Mouse (Mus musculus) right cerebral cortex, adult 18-20 months (tissue): ENCODE measurements at regions not wholly inside any gene's neighbourhood (a gene's known extent, or its start where the extent isn't known, plus 50 kb on each side); places are given as distances from the start of the nearest gene placed in this dataset.
"Not testable (repeated sequence)": the region's sequence is repeated elsewhere in the genome, so short reads cannot be mapped to it uniquely, and the experiment has no call there.

Experiments used
- DNase-seq: peaks from one replicate; pipeline ENCODE4 v3.0.0; 2022; ENCODE audit warnings: mixed read lengths

DNA sequence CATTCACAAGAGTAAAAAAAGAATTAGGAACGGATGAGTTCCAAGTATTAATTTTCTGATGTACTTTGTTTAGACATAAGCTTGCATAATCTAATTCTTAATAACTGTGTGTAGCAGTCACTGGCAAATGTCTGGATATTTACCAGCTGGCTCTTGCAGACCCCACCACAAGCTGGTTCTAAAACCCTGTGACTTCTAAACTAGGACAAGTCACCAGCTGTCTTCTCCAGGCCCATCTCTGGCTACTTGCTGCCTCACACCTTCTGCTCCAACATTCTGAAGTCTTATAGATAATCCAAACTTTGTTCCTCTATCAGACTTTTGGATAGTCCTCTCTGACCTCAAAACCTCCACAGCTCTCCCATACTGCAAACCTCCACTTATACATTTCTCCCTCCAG, 189.9 kb upstream of the Rhobtb1 start:
- DNase-seq = no peak

DNA sequence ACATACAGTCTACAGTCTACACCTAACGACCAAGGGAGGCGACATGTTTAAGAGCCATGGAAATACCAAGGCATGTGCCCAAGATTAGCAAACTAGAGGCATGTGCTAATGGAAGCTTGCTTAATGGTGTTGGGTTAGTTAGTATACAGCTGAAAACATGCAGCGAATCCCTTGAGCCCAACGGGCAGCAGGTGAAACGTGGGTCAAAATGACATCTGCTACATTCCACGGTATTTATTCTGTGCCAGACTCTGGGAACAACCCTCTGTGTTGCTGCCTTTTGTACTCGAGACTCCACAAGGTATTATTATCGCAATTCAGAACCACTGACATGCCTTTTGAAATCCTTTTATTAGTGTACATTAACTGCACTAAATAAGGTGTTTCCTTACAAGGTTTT, 188.1 kb upstream of the Rhobtb1 start:
- no peak for DNase-seq

DNA sequence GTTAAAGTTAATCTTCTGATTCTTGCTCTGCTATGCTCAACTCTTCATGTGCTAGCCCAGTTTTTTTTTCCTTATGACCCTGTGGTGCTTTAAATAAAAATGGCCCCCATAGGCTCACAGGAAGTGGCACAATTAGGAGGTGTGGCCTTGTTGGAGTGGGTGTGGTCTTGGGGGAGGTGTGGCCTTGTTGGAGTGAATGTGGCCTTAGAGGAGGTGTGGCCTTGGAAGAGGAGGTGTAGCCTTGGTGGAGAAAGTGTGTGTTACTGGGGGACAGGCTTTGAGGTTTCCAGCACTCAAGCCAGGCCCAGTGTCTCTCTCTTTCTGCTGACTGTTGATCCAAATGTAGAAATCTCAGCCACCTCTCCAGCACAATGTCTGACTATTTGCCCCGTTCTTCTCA, 186.0 kb upstream of the Rhobtb1 start:
- no peak for DNase-seq

DNA sequence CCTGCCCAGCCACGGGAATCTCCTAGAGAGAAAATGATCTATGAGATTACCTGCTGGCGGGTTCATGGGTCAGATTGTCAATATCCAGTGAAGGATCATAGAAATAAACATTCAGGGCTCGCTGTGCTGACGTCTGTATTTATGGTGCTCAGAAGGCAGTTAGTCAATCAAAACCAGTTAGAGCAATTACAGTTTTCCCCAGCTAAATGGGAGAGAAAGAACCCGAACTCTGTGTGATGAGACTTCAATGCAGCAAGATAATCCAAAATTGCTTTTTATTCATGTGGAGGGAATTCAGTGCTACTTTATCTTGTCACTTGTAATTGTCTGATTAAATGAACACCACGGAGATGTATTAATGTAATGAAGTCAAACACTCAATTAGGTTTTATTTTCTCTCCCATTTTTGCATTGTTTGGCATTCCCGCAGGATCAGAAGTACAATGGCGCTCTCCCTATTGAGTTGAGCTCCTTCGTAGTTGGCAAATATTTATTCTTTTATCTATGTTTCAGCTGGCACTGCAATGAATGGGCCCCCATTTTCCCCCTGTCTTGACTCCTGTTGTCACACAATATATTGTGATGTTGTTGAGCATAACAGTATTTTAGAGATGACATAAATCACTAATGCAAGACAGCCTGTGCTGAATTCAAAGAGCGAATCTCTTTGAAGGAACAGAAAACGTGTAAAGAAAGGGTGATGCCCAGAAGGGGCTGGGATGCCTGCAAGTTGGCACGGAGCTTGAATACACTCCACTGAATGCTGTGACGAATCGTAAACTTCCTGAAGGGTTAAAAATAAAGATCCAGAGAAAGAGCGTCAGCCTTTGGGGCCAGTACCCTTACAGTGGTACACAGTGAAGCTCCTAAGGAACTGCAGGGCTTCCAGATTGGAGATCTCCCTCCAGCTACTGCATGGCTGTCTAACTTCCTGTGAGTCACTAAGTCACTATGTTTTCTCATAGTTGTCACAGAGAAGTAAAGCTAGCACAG, 183.0 kb upstream of the Rhobtb1 start:
- DNase-seq = no peak

DNA sequence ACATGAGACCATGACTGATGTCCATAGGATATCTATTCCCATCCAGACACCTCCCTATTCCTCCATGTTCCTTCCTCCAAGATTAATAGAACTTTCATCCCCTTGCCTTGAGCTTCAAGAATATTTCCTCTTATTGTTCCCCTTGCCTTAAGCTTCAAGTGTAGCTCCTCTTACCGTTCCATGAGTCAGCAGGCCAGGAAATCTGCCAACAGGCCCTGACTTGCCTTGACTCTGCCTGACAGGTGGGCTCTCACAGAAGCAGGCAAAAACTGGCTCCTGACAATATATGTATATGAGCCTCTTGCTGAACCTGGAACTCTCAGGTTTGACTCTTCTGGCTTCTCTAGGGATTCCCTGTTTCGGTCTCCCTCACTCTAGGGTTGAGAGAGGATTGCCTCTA, 180.7 kb upstream of the Rhobtb1 start:
- no peak for DNase-seq

DNA sequence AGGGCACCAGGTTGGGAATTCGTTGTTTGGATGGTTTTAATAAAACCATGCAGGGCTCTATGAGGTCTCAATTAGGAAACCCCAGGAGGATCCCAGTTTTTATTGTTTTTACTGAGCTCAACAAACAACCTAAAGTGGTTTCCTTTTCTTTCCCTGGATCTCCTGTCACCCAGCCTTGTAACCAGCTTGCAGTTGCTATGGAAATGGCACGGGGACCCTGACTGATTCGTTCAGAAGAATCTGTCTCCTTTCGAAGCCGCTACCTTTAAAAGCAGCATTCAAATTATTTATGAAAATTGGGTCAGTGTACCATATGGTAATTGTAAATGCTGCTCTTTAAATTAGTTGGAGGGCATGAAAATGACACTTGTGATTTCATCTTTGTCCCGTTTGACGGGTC, 176.5 kb upstream of the Rhobtb1 start:
- DNase-seq = no peak

DNA sequence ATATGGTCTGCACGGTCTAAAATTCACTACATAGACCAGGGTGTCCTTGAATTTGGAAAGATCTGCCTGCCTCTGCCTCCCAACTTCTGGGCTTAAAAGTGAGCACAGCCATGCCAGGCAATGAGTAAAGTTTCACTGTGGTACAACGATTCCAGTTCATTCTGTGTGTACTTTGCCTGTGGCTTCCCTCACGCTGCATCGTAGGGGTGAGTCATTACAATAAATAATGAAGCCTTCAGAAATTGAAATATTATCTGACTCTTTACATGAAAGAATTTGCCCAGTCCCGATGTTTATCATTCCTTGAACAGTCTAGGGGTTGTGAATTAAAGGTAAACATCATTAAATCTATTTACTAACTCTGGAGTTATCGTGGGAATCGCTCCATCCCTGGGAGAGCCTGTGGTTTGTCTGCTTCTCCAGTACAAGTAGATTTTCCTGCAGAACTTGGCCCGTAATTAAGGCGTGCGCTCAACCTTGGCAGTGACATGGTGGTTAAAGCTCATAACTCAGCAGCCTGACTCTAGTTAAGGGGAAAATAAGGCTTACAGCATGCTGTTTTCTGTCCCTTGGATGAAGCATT, 174.7 kb upstream of the Rhobtb1 start:
- DNase-seq = no peak

DNA sequence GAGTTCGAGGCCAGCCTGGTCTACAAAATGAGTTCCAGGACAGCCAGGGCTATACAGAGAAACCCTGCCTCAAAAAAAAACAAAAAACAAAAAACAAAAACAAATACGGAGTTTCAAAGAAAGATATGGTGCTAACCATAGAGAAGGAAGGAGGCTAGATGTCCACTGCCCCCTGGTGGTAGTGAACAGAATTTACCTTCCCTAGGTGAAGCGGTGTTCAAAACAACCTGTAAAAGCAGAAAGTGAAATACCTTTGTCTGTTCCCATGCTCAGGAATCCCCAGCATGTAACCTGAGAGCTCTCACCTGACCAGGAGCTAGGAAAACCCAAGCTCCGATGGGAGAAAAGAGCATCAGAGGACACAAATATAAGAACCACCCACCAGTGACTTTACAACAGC, 173.1 kb upstream of the Rhobtb1 start:
- DNase-seq = no peak

DNA sequence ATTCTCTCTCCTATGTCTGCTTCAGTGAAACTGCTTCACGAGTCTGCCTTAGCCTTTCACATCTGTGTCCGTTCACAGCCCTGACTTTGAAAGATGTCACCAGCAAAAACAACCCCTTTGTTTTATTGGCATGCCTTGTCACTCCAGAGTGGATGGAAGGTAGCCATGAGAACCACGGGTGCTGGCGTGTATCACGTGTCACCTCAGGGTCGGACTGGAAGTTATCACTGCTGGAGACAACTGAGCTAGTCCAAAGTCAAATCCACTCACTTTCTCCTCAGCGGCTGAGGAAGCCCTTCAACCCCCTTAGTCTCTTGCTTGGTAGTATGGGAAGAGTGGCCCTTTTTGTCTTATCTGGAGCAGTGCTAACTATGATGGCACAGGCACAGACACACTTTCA, 171.3 kb upstream of the Rhobtb1 start:
- no peak for DNase-seq

DNA sequence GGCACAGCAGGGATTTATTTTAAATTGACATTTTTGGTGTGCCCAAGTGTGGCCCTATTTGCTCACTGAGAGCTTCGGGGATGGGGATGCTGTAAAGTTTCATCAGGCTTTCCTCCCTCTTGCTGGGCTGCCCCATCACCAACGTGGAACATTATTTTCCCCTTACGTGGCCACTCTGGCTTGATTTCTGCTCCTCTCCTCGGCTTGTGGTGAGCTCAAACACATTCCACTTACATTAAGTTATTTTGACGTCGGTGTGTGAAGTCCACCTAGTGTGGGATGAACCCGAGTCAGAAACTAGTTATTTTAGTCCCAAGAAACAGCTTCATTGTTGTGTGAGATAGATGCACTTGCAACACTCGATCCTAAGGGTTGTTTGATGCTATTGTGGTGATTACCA, 168.9 kb upstream of the Rhobtb1 start:
- no peak for DNase-seq

DNA sequence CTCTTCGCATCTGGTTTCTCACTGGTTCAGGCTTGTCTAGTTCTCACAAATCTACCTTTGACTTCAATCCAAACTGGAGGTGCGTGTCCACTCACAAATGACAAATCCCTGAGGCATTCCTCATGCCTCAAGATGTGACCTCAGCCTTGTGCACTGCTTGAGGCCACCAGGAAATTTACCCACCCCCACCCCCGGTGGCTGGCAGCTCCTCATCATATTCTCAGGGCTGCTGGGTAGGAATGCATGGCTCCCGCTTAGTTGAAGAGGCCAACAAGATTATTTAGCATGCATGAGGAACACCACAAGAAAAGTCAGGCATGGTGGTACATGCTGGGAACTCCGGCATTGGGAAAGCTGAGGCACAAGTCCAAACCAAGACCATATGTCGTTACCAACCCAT, 160.7 kb upstream of the Rhobtb1 start:
- DNase-seq = no peak

DNA sequence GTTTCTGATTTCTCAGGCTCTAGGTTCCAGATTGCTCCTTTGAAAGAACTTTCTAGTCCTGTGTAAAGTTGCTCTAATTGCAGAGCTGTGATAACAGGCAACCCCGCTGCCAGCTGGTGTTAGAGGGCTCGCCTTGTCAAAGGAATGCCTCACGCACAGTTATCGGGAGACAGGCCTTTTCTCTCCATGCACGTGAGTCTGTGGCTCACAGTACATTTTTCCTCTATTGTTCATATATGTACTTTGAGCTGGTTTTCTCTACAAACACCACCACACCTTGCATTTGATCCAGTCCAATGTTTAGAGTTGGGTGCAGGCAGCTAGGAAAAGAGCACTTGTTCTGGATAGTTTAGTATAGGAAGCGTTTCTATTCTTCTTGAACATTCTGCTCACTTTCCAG, 151.6 kb upstream of the Rhobtb1 start:
- DNase-seq = no peak

DNA sequence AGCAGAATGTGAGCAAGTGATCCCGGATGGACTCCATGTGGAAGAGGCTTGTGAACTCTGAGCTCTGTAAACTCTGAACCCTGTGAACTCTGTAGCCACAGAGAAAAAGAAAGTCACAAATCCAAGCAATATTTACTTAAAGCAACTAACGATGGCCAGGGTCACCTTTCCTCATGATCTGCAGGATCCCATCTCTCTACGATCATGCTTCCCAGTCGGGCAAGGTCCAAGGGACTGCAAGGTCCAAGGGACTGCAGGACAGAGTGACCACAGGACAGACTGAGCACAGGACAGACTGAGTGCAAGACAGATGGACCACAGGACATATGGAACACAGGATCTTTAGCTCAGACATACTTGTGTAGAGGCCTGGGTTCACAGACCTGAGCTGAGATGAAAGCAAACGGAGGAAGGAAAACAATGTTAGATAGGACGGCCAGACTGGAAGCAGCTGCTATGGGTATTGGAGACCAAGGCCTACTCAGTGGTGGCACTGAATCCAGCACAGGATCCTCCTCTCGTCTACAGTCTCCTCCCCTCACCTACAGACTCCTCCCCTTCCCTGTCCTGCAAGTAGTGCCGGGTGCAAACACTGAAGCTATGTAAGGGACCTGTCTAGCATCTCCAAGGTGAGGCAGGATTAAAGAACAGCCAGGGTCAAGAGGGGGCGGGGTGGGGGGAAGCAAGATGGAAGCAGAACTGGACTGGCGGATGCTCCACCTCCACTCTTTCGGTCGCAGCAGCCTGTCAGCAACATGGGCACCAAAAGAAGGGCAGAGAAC, 149.4 kb upstream of the Rhobtb1 start:
- DNase-seq = no peak

DNA sequence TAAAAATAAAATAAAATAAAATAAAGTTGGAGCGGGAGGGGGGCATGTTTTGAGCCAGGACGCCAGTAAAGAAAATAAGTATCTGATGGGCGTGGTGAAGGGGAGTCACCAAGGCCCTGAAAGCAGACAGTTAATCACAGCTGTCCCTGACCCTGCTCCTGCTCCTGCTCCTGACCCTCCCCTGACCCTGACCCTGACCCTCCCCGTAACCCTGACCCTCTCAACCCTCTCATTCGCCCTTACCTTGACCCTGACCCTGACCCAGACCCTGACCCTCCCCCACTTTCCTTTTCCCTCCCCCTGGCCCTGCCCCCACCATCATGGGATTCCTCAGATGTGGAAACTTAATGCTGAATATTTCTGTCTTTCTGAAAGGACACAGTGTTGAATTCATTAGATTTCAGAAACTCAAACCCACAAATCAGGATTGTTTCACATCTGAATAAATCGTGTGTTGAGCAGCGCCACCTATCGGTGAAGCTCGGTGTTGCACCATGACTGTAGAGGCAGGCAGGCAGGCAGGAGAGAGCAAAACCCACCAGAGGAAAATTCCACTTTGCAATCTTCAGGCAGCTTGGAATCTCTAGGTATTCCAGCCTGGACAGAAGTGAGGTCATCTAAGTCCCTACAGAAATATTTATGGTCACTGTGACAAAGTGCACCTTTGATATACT, 145.9 kb upstream of the Rhobtb1 start:
- peak; percentile 69 for DNase-seq

DNA sequence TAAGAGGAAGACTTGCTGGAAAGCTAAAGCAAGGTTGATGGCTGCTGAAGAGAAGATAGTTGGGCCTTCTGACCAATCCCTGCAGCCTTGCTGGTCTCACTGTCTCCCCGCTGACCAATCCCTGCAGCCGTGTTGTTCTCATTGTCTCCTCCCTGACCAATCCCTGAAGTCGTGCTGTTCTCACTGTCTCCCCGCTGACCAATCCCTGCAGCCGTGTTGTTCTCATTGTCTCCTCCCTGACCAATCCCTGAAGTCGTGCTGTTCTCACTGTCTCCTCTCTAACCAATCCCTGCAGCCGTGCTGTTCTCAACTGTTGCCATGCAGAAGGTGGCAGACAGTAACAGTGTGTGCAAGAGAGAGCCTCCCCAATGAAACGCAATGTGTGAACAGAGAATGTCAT, 142.6 kb upstream of the Rhobtb1 start:
- DNase-seq = not testable (repeated sequence)

DNA sequence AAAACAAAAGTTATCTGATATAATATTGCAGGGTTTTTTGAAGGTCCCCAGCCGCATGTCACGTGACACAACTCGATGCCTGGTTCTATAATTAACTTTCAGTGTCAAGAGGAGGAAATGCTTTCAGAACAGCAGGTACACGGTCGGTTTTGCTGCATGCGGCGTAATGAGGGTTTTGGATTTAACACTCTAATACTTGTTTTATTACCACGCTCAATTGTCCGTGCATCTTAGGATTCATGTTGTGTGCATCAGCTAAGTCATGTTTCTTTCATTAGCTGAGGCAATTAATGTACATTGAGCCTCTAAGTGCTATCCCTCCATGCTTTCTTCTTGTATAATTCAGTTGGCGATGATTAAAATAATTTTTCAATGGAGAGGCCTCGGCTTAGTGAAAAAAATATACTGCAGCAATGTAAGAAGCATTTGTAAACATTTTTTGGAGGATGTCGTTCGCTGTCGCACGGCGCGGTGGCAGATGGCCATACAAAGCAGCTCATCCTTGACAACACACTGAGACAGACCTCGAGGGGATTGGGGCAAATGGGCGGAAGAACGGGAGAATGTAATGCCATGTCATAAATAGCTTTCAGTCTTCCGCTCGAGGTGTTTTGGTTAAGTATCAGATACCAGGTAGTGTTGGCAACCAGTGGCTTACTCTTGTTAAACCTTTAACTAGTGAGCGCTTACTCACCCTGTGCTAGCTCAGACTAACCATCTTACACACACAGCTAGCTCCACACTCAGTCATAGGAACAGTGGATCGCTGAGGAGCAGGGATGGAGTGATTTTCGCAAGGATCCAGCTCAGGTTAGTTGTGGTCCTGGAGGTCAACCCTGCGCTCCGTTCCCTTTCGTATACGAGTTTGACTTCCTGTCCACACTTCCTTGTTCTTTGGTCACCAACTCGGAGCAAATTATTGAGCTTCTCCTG, 130.2 kb upstream of the Rhobtb1 start:
- DNase-seq = no peak

DNA sequence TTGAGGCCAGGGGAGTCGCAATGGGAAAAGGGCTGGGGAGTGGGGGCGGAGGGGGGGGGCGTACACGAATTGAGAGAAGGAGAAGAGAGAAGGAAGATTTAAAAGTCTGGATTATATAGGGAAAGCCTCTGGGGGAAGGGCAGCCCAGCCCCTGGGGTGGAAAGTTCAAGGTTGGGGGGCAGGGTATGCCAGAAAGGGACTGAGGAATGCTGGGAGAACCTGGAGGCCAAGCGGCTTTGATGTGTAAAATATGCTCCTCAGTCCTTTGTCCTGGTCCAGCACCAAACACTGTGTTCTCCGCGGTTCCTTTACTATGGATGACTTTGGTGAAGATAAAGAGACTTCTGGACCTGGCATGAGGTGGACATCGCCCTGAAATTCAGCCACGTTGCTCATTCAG, 117.8 kb upstream of the Rhobtb1 start:
- DNase-seq = no peak

DNA sequence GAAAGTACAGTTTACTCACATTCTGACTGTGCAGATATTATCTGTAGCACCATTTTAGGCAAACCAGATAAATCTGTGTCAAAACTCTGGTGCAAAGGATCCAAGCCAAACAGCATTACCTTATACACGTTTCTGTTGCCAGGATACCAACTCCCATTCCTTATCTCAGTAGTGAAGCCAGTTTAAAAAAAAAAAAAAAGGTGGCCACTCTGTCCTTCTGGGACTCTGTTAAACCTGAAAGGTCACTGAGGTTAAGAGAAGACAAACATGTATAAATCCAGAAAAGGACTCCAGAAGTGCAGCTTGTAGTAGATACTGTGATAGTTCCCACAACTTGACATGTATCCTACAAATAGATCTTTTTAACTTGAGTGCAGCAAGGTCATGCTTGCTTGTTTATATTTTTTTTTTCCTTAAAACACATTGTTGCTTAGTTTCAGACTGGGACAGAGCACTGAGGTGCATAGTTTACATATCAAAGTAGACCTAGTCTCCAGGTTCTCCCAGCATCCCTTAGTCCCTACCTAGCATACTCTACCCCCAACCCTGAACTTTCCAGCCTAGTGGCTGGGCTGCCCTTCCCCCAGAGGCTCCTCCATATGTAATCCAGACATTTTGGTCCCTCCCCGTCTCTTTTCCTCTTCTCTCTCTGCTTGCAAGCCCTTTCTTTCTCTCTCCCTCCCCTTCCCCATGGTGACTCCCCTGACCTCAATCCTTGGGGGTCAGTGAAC, 116.7 kb upstream of the Rhobtb1 start:
- DNase-seq = no peak

DNA sequence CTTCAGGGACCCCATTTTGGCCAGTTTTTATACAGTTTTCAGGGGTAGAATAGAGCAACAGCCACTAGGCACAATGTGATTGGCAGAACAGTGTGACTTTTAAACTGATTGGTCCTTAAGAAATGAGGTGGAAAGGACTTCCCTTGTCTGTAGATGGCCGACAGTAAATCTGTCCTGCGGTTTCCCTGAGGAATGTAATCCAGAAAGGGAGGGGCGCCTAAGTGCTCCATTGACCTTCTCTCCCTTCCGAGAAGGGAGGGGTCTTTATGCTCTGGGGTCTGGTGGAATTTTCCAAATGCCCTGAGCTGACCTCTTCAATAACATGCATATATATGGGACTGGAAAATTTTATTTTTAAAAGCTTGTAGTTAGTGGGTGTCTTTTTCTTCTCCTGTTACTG, 115.7 kb upstream of the Rhobtb1 start:
- DNase-seq = not testable (repeated sequence)

DNA sequence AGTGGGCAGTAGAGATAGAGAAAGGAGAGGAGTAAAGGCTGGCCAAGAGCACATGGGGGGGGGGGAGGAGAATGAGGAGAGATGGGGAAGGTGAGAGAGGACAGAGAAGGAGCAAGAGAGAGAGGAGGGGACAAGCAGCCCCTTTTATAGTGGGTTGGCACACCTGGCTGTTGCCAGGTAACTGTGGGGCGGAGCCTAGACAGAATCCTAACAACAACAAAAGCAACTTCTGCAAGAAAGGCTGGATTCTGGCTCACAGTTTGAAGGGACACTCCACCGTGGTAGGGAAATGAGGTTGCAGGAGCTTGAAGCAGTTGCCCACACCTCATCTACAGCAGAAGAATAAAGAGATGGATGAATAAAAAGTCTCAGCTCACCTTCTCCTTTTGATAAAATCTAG, 115.1 kb upstream of the Rhobtb1 start:
- DNase-seq = no peak

DNA sequence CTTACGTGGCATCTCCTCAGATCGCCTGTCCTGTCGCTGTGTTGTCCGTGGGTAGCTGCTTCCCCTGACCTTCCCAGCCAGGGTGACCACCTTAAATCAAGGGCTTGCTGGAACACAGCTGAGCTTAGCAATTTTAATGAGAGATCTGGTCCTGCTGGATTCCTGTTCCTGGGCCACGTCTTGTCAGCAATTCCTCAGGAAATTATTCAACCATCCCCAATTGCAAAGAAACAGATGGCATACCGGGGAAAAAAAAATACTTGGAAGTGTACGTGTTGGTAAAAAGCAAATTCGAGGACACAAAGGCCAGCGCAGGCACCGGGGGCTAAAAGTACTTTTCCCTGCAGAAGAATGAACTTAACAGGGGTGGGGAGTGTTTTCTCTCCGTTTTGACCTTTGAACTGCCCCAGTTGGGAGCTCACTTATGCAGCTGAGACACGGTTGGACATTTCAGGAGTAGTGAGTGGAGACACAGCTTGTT, 107.0 kb upstream of the Rhobtb1 start:
- no peak for DNase-seq
